Mouse (Mus musculus): ENCODE data around the gene Cenpt. TPM values are rescaled to one million over a fixed set of nuclear protein-coding genes. Genes with fewer than 3 reads are reported as not detected.

Gene Cenpt
- polyA plus RNA-seq, 1 experiment from 2014 or later = 39.2 TPM

Other genes starting within 250 kb of the Cenpt start
- 19.1 and 20.2 TPM in 2 replicates for gene Ripor1, start 248.0 kb downstream of the Cenpt start, polyA plus RNA-seq (2014; fragmentation: Nextera tagmentation; extraction: Ambion mirVana)
- gene Ctcf, start 216.7 kb downstream of the Cenpt start, polyA plus RNA-seq (2014; fragmentation: Nextera tagmentation; extraction: Ambion mirVana) = 93.3 and 95.1 TPM in 2 replicates
- 1.1 and 1.5 TPM in 2 replicates for gene Agrp, start 215.9 kb downstream of the Cenpt start, polyA plus RNA-seq (2014; fragmentation: Nextera tagmentation; extraction: Ambion mirVana)
- 1.0 and 1.1 TPM in 2 replicates for gene Carmil2, start 167.0 kb downstream of the Cenpt start, polyA plus RNA-seq (2014; fragmentation: Nextera tagmentation; extraction: Ambion mirVana)
- gene Acd, start 152.2 kb downstream of the Cenpt start, polyA plus RNA-seq (2014; fragmentation: Nextera tagmentation; extraction: Ambion mirVana) = 56.9 and 61.8 TPM in 2 replicates
- gene Pard6a, start 152.1 kb downstream of the Cenpt start, polyA plus RNA-seq (2014; fragmentation: Nextera tagmentation; extraction: Ambion mirVana) = 16.0 and 17.5 TPM in 2 replicates
- not detected in 2 replicates for gene 4933405L10Rik, start 145.6 kb downstream of the Cenpt start, polyA plus RNA-seq (2014; fragmentation: Nextera tagmentation; extraction: Ambion mirVana)
- gene Enkd1, start 145.1 kb downstream of the Cenpt start, polyA plus RNA-seq (2014; fragmentation: Nextera tagmentation; extraction: Ambion mirVana) = 22.6 and 23.2 TPM in 2 replicates
- gene Gfod2, start 94.6 kb downstream of the Cenpt start, polyA plus RNA-seq (2014; fragmentation: Nextera tagmentation; extraction: Ambion mirVana) = 11.3 and 11.8 TPM in 2 replicates
- gene Ranbp10, start 25.9 kb downstream of the Cenpt start, polyA plus RNA-seq (2014; fragmentation: Nextera tagmentation; extraction: Ambion mirVana) = 11.6 and 11.7 TPM in 2 replicates
- gene Tsnaxip1, start 25.5 kb downstream of the Cenpt start, polyA plus RNA-seq (2014; fragmentation: Nextera tagmentation; extraction: Ambion mirVana) = 0.11 TPM in 1 of 2 replicates, not detected in the other
- 58.0 and 61.1 TPM in 2 replicates for gene Thap11, start 1.9 kb upstream of the Cenpt start, polyA plus RNA-seq (2014; fragmentation: Nextera tagmentation; extraction: Ambion mirVana)
- gene Nutf2, start 7.3 kb upstream of the Cenpt start, polyA plus RNA-seq (2014; fragmentation: Nextera tagmentation; extraction: Ambion mirVana) = 302 and 316 TPM in 2 replicates
- 37.0 and 40.7 TPM in 2 replicates for gene Edc4, start 27.6 kb upstream of the Cenpt start, polyA plus RNA-seq (2014; fragmentation: Nextera tagmentation; extraction: Ambion mirVana)
- gene Nrn1l, start 40.3 kb upstream of the Cenpt start, polyA plus RNA-seq (2014; fragmentation: Nextera tagmentation; extraction: Ambion mirVana) = 0.32 and 0.97 TPM in 2 replicates
- gene Pskh1, start 47.2 kb upstream of the Cenpt start, polyA plus RNA-seq (2014; fragmentation: Nextera tagmentation; extraction: Ambion mirVana) = 30.0 and 31.7 TPM in 2 replicates
- gene Ctrl, start 80.6 kb upstream of the Cenpt start, polyA plus RNA-seq (2014; fragmentation: Nextera tagmentation; extraction: Ambion mirVana) = 1.0 and 1.4 TPM in 2 replicates
- 64.2 and 64.8 TPM in 2 replicates for gene Psmb10, start 85.2 kb upstream of the Cenpt start, polyA plus RNA-seq (2014; fragmentation: Nextera tagmentation; extraction: Ambion mirVana)
- gene Lcat, start 90.1 kb upstream of the Cenpt start, polyA plus RNA-seq (2014; fragmentation: Nextera tagmentation; extraction: Ambion mirVana) = 1.2 and 1.4 TPM in 2 replicates
- 27.8 and 28.6 TPM in 2 replicates for gene Slc12a4, start 112.8 kb upstream of the Cenpt start, polyA plus RNA-seq (2014; fragmentation: Nextera tagmentation; extraction: Ambion mirVana)
- gene Dpep3, start 126.2 kb upstream of the Cenpt start, polyA plus RNA-seq (2014; fragmentation: Nextera tagmentation; extraction: Ambion mirVana) = not detected in 2 replicates
- gene Dus2, start 138.1 kb upstream of the Cenpt start, polyA plus RNA-seq (2014; fragmentation: Nextera tagmentation; extraction: Ambion mirVana) = 18.3 and 18.7 TPM in 2 replicates
- not detected in 2 replicates for gene Dpep2nb, start 152.7 kb upstream of the Cenpt start, polyA plus RNA-seq (2014; fragmentation: Nextera tagmentation; extraction: Ambion mirVana)
- 16.9 and 17.9 TPM in 2 replicates for gene Ddx28, start 158.6 kb upstream of the Cenpt start, polyA plus RNA-seq (2014; fragmentation: Nextera tagmentation; extraction: Ambion mirVana)
- 6.9 and 7.6 TPM in 2 replicates for gene Nfatc3, start 205.6 kb upstream of the Cenpt start, polyA plus RNA-seq (2014; fragmentation: Nextera tagmentation; extraction: Ambion mirVana)

Measured in intestine, embryonic 14.5 days (tissue).